Mouse (Mus musculus) cortical plate, adult 2 months (tissue): ENCODE measurements at regions not wholly inside any gene's neighbourhood (a gene's known extent, or its start where the extent isn't known, plus 50 kb on each side); places are given as distances from the start of the nearest gene placed in this dataset.

Source experiments
- H3K27ac ChIP-seq: fragments of 200-500 bp; 2 replicates; pipeline ENCODE4 v1.5.1; 2012; ENCODE audit warnings: low read length, control low read depth, inconsistent platforms; ENCODE audit not compliant: insufficient read depth
- H3K4me1 ChIP-seq: fragments of 200-500 bp; 2 replicates; pipeline ENCODE4 v1.6.1; 2011; ENCODE audit warnings: low read length; ENCODE audit not compliant: control insufficient read depth, insufficient read depth
- H3K4me3 ChIP-seq: fragments of 200-500 bp; 2 replicates; pipeline ENCODE4 v1.5.1; 2011; ENCODE audit warnings: mild to moderate bottlenecking, low read length, control low read depth; ENCODE audit not compliant: insufficient read depth
- CTCF ChIP-seq: fragments of 200-500 bp; IDR thresholded peaks from 2 replicates; pipeline ENCODE4 v1.5.1; 2011; ENCODE audit warnings: mild to moderate bottlenecking, control low read depth, low read length; ENCODE audit not compliant: insufficient read depth; ENCODE audit errors: extremely low read depth
- POLR2A ChIP-seq: fragments of 200-500 bp; IDR thresholded peaks from 2 replicates; pipeline ENCODE4 v1.6.1; 2011; ENCODE audit warnings: mild to moderate bottlenecking, low read length, control low read depth; ENCODE audit not compliant: insufficient read depth; ENCODE audit errors: extremely low read depth

DNA sequence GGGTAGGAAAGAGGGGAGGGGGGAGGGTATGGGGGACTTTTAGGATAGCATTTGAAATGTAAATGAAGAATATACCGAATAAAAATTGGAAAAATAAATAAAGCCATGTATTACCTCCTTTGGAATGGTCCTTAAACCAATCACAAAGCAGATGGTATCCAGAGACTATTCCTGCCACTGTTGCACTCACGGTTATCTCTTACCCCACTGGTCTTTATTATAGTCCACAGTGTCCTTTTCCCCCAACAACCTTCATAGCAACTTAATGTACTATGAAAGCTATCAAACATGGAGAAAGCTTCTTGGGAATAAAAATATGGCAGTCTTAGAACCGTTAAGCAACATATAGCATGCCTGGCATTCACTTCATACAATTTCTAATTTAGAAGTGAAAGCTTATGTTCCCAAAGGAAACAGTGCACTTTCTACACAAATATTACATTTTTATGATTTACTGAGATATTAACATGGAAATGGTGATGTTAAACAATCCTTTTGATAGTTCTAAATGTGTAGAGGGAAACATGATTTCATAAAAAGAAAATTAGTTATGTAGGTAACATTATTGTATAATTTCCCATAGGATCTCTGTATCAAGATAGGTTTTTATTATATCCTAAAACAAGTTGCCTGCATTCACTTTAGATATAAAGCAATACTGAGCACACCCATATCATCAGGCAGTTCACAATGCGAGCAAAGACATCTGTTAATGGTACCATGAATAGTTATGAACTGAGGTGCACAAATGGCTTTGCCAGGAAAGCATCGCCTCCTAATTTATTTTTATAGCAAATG lies 79.5 kb upstream of the Tram1l1 start:
- H3K27ac ChIP-seq, result no peak overlapping the region
- H3K4me1 ChIP-seq, result no peaks in the 10 kb centered on the region
- no peak overlapping the region for H3K4me3 ChIP-seq
- no peak for TF ChIP-seq POLR2A
- no peak for TF ChIP-seq CTCF

DNA sequence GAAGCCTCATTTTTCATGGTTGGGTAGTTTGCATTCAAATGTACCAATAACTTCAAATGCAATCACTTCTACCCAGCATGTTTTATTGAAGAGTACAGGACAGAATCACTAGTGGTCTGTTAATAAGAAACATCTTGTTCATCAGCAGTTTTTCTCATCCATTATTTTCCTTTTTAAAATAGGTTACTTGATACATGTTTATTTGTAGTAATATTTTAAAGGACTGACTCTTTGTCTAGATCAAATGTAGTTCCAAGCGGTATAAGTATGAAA lies 79.0 kb upstream of the Tram1l1 start:
- H3K27ac ChIP-seq, result no peak overlapping the region
- no peak overlapping the region for H3K4me3 ChIP-seq
- TF ChIP-seq CTCF (no peak), POLR2A (no peak)
- H3K4me1 ChIP-seq, result no peaks in the 10 kb centered on the region

- H3K27ac ChIP-seq, result no peak overlapping the region
- TF ChIP-seq CTCF (no peak), POLR2A (no peak)
- no peaks in the 10 kb centered on the region for H3K4me1 ChIP-seq
- no peak overlapping the region for H3K4me3 ChIP-seq
Measured at GRCm38 (mm10) chr3:124262150-124262549, 58.5 kb upstream of the Tram1l1 start.

DNA sequence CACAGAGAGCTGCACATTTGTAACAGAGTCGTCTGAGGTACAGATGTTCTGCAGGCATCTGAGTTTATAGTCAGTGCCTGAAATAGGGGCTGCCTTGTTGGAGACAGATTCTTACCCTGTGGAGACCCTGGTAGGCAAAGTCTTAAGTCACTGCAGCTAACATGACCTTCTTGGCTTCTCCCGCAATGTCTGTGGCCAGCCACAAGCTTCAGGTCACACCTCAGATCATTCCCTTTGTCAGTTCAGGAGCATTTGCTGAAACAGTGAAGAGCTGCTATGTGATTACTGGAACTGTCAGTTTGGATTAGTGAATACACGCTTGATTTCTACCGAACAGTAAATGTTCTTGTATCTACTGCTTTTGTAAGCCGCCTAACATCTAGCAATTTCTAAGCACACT lies 53.8 kb upstream of the Tram1l1 start:
- Histone ChIP-seq H3K27ac (no peak overlapping the region), H3K4me1 (no peaks in the 10 kb centered on the region), H3K4me3 (no peak overlapping the region)
- TF ChIP-seq POLR2A, result no peak
- no peak for TF ChIP-seq CTCF

DNA sequence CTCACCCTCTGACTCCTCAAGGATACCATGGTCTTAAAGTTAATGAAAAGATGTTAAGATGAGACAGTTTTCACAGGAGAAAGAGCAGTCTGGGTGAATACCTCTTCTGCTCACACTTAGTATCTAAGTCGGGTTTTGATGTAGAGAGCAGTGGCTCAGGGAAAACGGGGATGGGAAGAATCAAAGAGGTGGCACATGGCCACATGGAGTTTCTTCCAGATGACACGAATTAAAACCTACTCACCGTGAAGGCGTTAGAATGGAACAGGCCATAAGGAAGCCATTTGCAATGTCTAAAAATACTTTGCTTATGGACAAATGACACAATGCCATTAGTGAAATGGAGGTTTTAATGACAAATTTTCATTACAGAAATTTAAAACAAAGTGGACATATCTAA lies 50.1 kb upstream of the Tram1l1 start:
- H3K27ac ChIP-seq, result no peak overlapping the region
- no peak overlapping the region for H3K4me3 ChIP-seq
- no peaks in the 10 kb centered on the region for H3K4me1 ChIP-seq
- TF ChIP-seq CTCF, result no peak
- no peak for TF ChIP-seq POLR2A
